Mouse (Mus musculus) G1E (cell line): ENCODE data around the gene Fggy.

Experiments used
- CTCF ChIP-seq: IDR thresholded peaks from 2 replicates; pipeline ENCODE4 v1.5.1; 2012; ENCODE audit warnings: low read depth, low read length, inconsistent platforms, mixed read lengths
- GATA1 ChIP-seq: IDR thresholded peaks from 2 replicates; pipeline ENCODE4 v1.6.1; 2012; ENCODE audit warnings: borderline replicate concordance, low read length, inconsistent platforms, mixed read lengths
- GATA2 ChIP-seq: IDR thresholded peaks from 2 replicates; pipeline ENCODE4 v1.6.1; 2012; ENCODE audit warnings: low read depth, low read length, inconsistent platforms, borderline replicate concordance
- POLR2AphosphoS5 ChIP-seq: IDR thresholded peaks from 2 replicates; pipeline ENCODE4 v1.6.1; 2012; ENCODE audit warnings: low read depth, low read length, inconsistent platforms; ENCODE audit not compliant: insufficient replicate concordance
- TAL1 ChIP-seq: conservative IDR thresholded peaks from 2 replicates; pipeline ENCODE4 v1.6.1; 2012; ENCODE audit warnings: low read depth, low read length, inconsistent platforms, mixed read lengths

- TF ChIP-seq GATA1 (no peak), CTCF (no peak), POLR2AphosphoS5 (no peak), GATA2 (no peak), TAL1 (no peak)
Observed at GRCm38 (mm10) chr4:95653296-95653912, 96.1 kb downstream of the Fggy start.
